Mouse (Mus musculus) gastrocnemius, postnatal 36 days (tissue): ENCODE measurements around the gene Mks1. TPM values are rescaled to one million over a fixed set of nuclear protein-coding genes. Genes with fewer than 3 reads are reported as not detected.
"Not testable (repeated sequence)": the region's sequence is repeated elsewhere in the genome, so short reads cannot be mapped to it uniquely, and the experiment has no call there.

Experiments
- DNase-seq, 2 experiments: peaks; one replicate each; pipeline ENCODE4 v3.0.0; 2022
- intact Hi-C: fragments of 180-260 bp; cut with DNase I; formaldehyde crosslinking; loops from one replicate; pipeline ENCODE4 v1.15.1; 2025
- long read RNA-seq, 2 experiments: library from polyadenylated mRNA; stranded (forward); transcript quantifications; one replicate each; pipeline ENCODE4 v2.0.0; 2021
- total RNA-seq, 2 experiments: library from RNA; stranded (reverse); gene quantifications; 2 replicates each; pipeline ENCODE4 v1.2.3; 2021

Gene Mks1
- total RNA-seq = 1 to 10 TPM; 1.3 to 1.8 TPM
- long read RNA-seq, experiment 1 = 0 reads
- long read RNA-seq, experiment 2, partial matches to known transcripts = 0 of 2 reads
- long read RNA-seq, experiment 2, other reads (novel, unspliced or antisense) = 1 of 2 reads

GRCm38 (mm10) chr11:87852690-87853596 lies at the start of gene Mks1:
Gene Mks1, plus strand, starts transcription at chr11:87853215.
- DNase-seq = peak; percentile 81 to 86
- intact Hi-C loops = no loop called here

GRCm38 (mm10) chr11:87805448-87805847 lies 47.6 kb upstream of the Mks1 start:
- intact Hi-C loops = no loop called here
- DNase-seq = no peak

DNA sequence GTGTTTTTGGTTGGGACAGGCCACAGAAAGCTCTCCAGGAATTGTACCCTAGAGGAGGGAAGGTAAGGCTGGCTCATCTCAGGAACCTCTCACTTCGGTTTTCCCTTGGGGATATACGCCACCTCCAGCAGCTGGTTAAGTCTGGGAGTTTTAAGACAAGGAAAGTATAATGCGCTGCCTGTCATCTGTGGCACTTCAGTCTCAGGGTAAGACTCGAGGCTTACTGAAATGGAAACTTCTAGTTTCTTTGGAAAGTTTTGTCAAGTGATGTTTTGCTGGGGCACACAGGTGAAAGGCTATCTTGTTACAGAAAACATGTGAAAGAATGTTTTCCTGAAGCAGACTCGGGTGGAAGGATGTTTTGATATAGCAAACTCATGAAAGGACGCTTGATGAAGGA lies 45.6 kb upstream of the Mks1 start:
- intact Hi-C loops = no loop called here
- DNase-seq = no peak

DNA sequence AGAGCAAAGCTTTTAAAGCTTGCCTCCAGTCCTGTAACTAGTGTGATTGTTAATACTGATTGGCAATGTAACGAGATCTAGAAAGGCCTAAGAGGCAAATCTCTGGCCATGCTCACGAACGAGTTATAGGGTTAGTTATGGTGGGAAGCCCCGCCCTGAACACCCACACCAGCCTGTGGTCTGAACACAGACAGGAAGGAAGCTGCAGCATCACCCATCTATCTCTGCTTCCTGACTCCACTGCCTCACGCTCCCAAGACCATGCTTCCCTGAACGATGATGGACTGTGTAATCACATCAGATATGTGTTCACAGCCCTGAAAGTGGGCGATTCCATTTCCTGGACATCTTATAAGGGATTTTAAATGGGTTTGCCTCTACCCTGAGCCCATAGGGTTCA lies 44.8 kb upstream of the Mks1 start:
- no peak for DNase-seq
- intact Hi-C loops = no loop called here

- DNase-seq = no peak
- intact Hi-C loops = no loop called here
These were observed 41.6 kb upstream of the Mks1 start for GRCm38 (mm10) chr11:87811396-87811795.

GRCm38 (mm10) chr11:87814831-87815230 lies 38.2 kb upstream of the Mks1 start:
- DNase-seq = no peak
- intact Hi-C loops = no loop called here

DNA sequence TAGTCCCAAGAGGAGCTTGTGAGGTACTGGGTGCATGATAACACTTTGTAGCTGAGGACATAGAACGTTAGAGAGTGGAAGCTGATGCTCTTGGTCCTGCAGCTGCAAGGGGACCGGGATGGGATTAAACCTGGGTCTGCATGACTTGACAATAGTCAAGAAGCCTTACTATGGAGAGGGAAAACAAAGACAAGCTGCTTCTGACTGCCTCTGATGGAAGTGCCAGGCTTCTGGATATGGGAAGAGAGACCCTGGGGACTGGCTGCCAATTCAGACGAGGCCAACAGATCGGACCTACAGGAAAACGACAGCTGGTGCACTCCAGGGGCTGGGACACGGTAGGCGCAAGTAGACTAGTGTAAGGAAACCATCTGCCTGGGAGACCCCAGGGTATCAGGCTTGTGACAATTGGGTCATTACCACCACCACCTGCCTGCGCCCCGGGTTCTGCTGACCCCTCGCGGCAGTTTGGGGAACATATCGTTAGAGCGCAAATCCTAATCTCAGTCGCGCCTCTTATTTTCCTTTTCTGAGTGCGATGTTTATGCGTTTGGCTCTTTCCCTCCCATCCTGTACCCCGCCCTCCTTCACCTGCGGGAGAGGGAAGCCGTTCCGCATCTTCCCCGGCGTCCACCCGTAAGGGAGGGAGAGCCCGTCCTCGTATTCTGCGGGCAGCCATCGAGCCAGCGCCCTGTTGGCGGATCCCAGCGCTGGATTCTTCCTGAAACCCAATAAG lies 36.1 kb upstream of the Mks1 start:
- intact Hi-C loops = no loop called here
- DNase-seq = no peak

- intact Hi-C loops = no loop called here
- DNase-seq = no peak
These were observed 35.6 kb upstream of the Mks1 start for GRCm38 (mm10) chr11:87817443-87817773.

DNA sequence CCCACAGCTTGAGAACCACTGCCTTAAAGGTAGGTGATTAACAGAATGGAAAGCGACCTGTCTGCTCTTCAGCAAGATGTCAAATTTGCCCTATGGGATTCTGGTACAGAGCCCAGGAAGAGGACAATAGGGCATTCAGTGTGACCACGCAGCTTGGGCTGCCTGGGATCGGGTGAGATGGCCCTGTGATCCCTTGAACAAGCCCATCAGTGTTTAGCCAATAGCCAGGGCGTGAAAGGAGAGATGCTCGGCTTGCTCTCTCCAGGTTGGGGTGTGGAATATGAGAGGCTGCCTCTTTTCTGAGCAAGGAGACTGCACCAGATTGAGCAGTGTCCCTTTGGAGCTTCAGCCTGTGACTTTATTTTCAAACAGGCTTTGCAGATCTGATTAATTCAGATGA lies 31.5 kb upstream of the Mks1 start:
- DNase-seq = no peak
- intact Hi-C loops = no loop called here

GRCm38 (mm10) chr11:87828239-87828900 lies 24.6 kb upstream of the Mks1 start, which contains the start of gene Lpo:
Gene Lpo, minus strand, starts transcription at chr11:87828289.
- no peak for DNase-seq
- intact Hi-C loops = no loop called here

GRCm38 (mm10) chr11:87840676-87841075 lies 12.3 kb upstream of the Mks1 start:
- intact Hi-C loops = no loop called here
- no peak for DNase-seq

- DNase-seq = no peak
- intact Hi-C loops = no loop called here
These were observed 11.6 kb upstream of the Mks1 start for GRCm38 (mm10) chr11:87841436-87841835.

DNA sequence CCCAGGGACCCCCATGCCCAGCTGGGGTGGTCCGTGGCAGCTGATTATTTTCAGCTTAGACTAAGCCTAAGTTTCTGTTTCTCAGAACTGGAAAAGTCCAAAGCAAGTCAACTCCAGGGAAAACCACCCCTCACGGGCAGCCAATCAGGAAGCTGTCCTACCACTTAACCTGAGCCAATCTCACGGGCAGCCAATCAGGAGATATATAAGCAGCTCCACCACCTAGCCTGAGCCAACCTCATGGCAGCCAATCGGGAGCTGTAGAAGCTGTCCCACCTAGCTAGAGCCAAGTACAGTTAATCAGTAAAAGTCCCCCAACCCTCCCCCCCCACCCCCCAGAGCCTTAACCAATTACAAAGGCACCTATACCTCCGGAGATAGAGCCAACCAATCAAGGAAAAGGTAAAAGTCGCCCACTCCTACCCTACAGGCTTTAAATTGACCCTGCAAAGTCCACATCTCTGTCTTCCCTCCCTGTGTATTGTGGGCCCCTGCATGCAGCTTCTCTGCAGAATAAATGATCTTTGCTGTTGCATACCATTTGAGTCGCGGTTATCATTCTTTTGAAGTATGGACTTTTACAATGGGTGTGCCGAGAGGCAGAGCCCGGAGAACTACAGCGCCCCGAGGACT lies 5.9 kb upstream of the Mks1 start:
- intact Hi-C loops = no loop called here
- no peak for DNase-seq

- intact Hi-C loops = no loop called here
- no peak for DNase-seq
These were observed 5.1 kb upstream of the Mks1 start for GRCm38 (mm10) chr11:87847884-87848283.

- DNase-seq = no peak
- intact Hi-C loops = no loop called here
These were observed 561 bp downstream of the Mks1 start for GRCm38 (mm10) chr11:87853597-87853954.

GRCm38 (mm10) chr11:87854550-87854949 lies 1.5 kb downstream of the Mks1 start:
- intact Hi-C loops = no loop called here
- DNase-seq = no peak

DNA sequence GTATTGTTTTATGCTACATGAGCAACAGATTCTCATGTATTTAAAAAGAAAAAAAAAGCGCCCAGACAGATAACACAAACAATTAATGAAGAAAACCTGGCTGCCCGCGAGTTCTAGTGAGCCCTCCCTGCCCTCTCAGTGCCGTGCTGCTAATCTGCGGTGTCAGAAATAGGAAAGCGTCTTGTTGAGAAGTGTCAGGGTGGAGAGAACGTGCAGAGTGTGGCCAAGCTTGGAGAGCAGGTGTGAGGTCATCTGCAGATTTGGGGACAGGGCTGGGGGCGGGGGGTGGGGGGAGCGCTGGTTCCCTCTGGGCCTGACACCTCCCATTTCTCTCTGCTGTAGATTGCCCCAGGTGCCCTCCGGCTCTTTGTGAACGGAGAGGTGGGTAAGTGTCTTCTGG lies 6.3 kb downstream of the Mks1 start:
- DNase-seq = no peak
- intact Hi-C loops = no loop called here

GRCm38 (mm10) chr11:87860426-87860825 lies 7.4 kb downstream of the Mks1 start:
- intact Hi-C loops = no loop called here

DNA sequence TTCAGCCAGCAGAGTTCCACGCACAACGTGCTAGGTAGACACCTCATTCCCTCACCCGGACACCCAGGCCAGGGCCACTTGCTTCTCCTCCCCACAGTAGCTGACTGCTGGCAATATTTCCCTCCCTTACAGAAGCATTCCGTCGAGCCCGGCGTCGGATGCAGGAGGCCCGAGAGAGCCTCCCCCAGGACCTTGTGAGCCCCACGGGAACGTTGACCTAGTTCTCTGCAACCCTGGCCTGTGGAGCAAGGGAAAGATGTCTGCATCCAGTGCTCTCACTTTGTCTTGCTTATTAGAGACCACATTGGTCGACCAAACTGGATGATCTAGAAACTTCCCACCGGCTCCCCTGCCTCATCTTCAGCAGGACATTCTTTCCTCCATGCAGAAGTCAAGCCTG lies 9.8 kb downstream of the Mks1 start:
- intact Hi-C loops = no loop called here
- no peak for DNase-seq

More at GRCm38 (mm10) chr11:87860426-87860825, 7.4 kb downstream of the Mks1 start:
- no peak for DNase-seq

DNA sequence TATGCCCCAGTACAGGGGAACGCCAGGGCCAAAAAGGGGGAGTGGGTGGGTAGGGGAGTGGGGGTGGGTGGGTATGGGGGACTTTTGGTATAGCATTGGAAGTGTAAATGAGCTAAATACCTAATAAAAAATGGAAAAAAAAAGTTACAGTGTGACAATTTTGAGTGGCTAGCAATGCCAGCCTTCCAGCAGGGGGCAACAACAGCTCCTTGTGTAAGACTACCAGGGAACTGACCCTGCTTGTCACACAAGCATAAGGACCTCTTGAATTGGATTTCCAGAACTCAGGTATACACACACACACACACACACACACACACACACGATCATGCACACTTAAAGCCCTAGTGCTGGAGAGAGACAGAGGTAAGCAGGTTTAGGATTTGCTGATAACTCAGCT lies 13.9 kb downstream of the Mks1 start:
- not testable (repeated sequence) for DNase-seq

DNA sequence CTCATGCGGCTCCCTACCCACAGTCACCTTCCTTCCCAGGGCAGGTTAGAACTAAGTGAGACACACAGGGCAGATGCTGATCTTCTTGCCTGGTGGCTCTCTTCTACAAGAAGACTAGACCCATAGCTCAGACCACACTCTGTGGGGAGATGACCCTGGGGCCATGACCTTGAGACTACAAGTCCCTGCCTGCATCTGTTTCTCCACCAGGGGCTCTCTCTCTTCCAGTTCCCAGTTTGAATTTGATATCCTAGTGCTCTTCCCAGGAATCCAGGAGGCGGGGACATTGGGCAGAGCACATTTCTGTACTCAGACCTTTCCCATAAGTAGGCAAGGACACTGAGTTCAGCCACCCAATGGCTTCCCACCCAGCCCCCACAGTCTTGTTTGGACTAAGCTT lies 17.1 kb downstream of the Mks1 start:
- no peak for DNase-seq
- intact Hi-C loops = no loop called here

More for the DNA sequence above, 13.9 kb downstream of the Mks1 start:
- intact Hi-C loops = not testable (repeated sequence)
